In genomic region chr11:8680650-8681049, GRCm38 (mm10) we compare ENCODE assay signal across 14 mouse cellular contexts. TPM values are rescaled to one million over a fixed set of nuclear protein-coding genes. Genes with fewer than 3 reads are reported as not detected.
DNase-seq lines count a peak whose midpoint lies in the region; ATAC-seq lines count a peak whose summit lies in the region.
"Had no signal": no experiment of that assay in that cellular context is flagged by ENCODE, and none has a peak within 500 bp of the region (broad histone marks: within the 10 kb centered on the region; RNA-seq: fewer than 3 reads in every experiment).

No protein-coding gene starts in this region.

- no peak for DNase-seq in kidney, postnatal 10 days
- no peak for DNase-seq in layer of hippocampus, adult 11-12 months (ENCODE audit: low spot score)
- DNase-seq in adrenal gland, adult 18-20 months (ENCODE audit: low spot score in 2 of 2): no peak
- DNase-seq: adrenal gland, adult 2 months; cerebellum, adult 9-11 months; gastrocnemius, postnatal 14 days; heart, postnatal 14 days; kidney, postnatal 25 days; thymus, postnatal 36 days had no signal

- peaks cover 10% of the 10 kb centered on the region; the same call in 1 of the 2 replicates for H3K4me1 ChIP-seq in kidney, embryonic 16.5 days (ENCODE audit: insufficient read depth, low read length)
- peaks cover 16% of the 10 kb centered on the region for H3K4me1 ChIP-seq in embryonic facial prominence, embryonic 12.5 days
- H3K4me1 ChIP-seq in forebrain, embryonic 15.5 days: peaks cover 11% of the 10 kb centered on the region
- peaks cover 14% of the 10 kb centered on the region for H3K4me1 ChIP-seq in stomach, embryonic 14.5 days (ENCODE audit: control insufficient read depth, insufficient read depth, low read length)

- ATAC-seq in kidney, embryonic 16.5 days (ENCODE audit: low FRiP score, low TSS enrichment): no peak
- 0 out of 2 replicates have a peak, but pooled peaks have one; percentile 23 for ATAC-seq in embryonic facial prominence, embryonic 12.5 days (ENCODE audit: insufficient number of reproducible peaks, insufficient read depth, low FRiP score, low TSS enrichment)
- peak; percentile 23; the same call in 1 of the 2 replicates for ATAC-seq in forebrain, embryonic 15.5 days (replicated peaks)
- ATAC-seq in stomach, embryonic 14.5 days (ENCODE audit: insufficient number of reproducible peaks, insufficient read depth, low FRiP score, low read depth): no peak
- ATAC-seq: hindbrain, postnatal 0 days had no signal

- WGBS in kidney, embryonic 16.5 days: 59% methylated on average over 7 of the region's 7 CpGs
- 25% methylated on average over 7 of the region's 7 CpGs for whole genome bisulfite sequencing in embryonic facial prominence, embryonic 12.5 days
- 9% methylated on average over 7 of the region's 7 CpGs for WGBS in forebrain, embryonic 15.5 days
- WGBS in stomach, embryonic 14.5 days: 19% methylated on average over 7 of the region's 7 CpGs

- 0 out of 2 replicates have a peak overlapping the region, but pooled peaks have one; percentile 9 for H3K27ac ChIP-seq in kidney, embryonic 16.5 days (ENCODE audit: low read length)
- H3K27ac ChIP-seq in embryonic facial prominence, embryonic 12.5 days: 0 out of 2 replicates have a peak overlapping the region, but pooled peaks have one; percentile 24
- 0 out of 2 replicates have a peak overlapping the region, but pooled peaks have one; percentile 20 for H3K27ac ChIP-seq in forebrain, embryonic 15.5 days (replicated peaks)
- peak overlapping the region; percentile 62; the same call in 1 of the 2 replicates for H3K27ac ChIP-seq in stomach, embryonic 14.5 days (ENCODE audit: low read length)
- H3K27ac ChIP-seq: hindbrain, postnatal 0 days had no signal

- H3K4me3 ChIP-seq in kidney, embryonic 16.5 days (ENCODE audit: low read length): no peak overlapping the region
- H3K4me3 ChIP-seq in embryonic facial prominence, embryonic 12.5 days: no peak overlapping the region
- no peak overlapping the region for H3K4me3 ChIP-seq in forebrain, embryonic 15.5 days
- H3K4me3 ChIP-seq in stomach, embryonic 14.5 days (ENCODE audit: low read depth, low read length): no peak overlapping the region

- no peak overlapping the region for H3K9ac ChIP-seq in kidney, embryonic 16.5 days (replicated peaks; ENCODE audit: low read length)
- no peak overlapping the region for H3K9ac ChIP-seq in embryonic facial prominence, embryonic 12.5 days
- H3K9ac ChIP-seq in forebrain, embryonic 15.5 days (replicated peaks): no peak overlapping the region
- no peak overlapping the region for H3K9ac ChIP-seq in stomach, embryonic 14.5 days (replicated peaks; ENCODE audit: low read depth, low read length)

- no peaks in the 10 kb centered on the region for H3K27me3 ChIP-seq in kidney, embryonic 16.5 days (ENCODE audit: insufficient read depth, low read length)
- no peaks in the 10 kb centered on the region for H3K27me3 ChIP-seq in embryonic facial prominence, embryonic 12.5 days
- no peaks in the 10 kb centered on the region for H3K27me3 ChIP-seq in forebrain, embryonic 15.5 days
- no peaks in the 10 kb centered on the region for H3K27me3 ChIP-seq in stomach, embryonic 14.5 days (ENCODE audit: control insufficient read depth, insufficient read depth, low read length)

- no peaks in the 10 kb centered on the region for H3K9me3 ChIP-seq in kidney, embryonic 16.5 days (ENCODE audit: low read length)
- H3K9me3 ChIP-seq in embryonic facial prominence, embryonic 12.5 days: no peaks in the 10 kb centered on the region
- no peaks in the 10 kb centered on the region for H3K9me3 ChIP-seq in forebrain, embryonic 15.5 days
- no peaks in the 10 kb centered on the region for H3K9me3 ChIP-seq in stomach, embryonic 14.5 days (ENCODE audit: control insufficient read depth, low read depth, low read length)

- H3K36me3 ChIP-seq in kidney, embryonic 16.5 days (ENCODE audit: insufficient read depth, low read length): no peaks in the 10 kb centered on the region
- no peaks in the 10 kb centered on the region for H3K36me3 ChIP-seq in embryonic facial prominence, embryonic 12.5 days
- H3K36me3 ChIP-seq in forebrain, embryonic 15.5 days: no peaks in the 10 kb centered on the region
- H3K36me3 ChIP-seq in stomach, embryonic 14.5 days (ENCODE audit: control insufficient read depth, insufficient read depth, low read length): no peaks in the 10 kb centered on the region

- no peak overlapping the region for H3K4me2 ChIP-seq in kidney, embryonic 16.5 days (replicated peaks; ENCODE audit: low read depth, low read length)
- H3K4me2 ChIP-seq in embryonic facial prominence, embryonic 12.5 days (replicated peaks): no peak overlapping the region
- no peak overlapping the region for H3K4me2 ChIP-seq in forebrain, embryonic 15.5 days (replicated peaks)
- no peak overlapping the region for H3K4me2 ChIP-seq in stomach, embryonic 14.5 days (replicated peaks; ENCODE audit: low read depth, low read length)

RNA-seq across cellular contexts. Expression of gene Tns3, which starts 16.3 kb away (rescaled TPM):
- 31.5 and 32.7 TPM in 2 replicates for polyA plus RNA-seq in kidney, embryonic 16.5 days (2015; fragmentation: Nextera tagmentation; extraction: Ambion mirVana)
- 33.0 and 35.5 TPM in 2 replicates for polyA plus RNA-seq in embryonic facial prominence, embryonic 12.5 days (2016; fragmentation: Nextera tagmentation; extraction: Ambion mirVana)
- polyA plus RNA-seq in forebrain, embryonic 15.5 days (2015; fragmentation: Nextera tagmentation; extraction: Ambion mirVana): 6.9 and 8.0 TPM in 2 replicates
- polyA plus RNA-seq in stomach, embryonic 14.5 days (2014; fragmentation: Nextera tagmentation; extraction: Ambion mirVana): 29.7 and 31.2 TPM in 2 replicates
- total RNA-seq in adrenal gland, adult 18-20 months (2021): 10 to 100 TPM; 48.3 to 51.5 TPM

Comparison
In these comparisons a context has a peak if more than half of its experiments do, and no peak if none do; other contexts are left out.
1. ATAC-seq: peak in embryonic facial prominence, embryonic 12.5 days (single experiment) and forebrain, embryonic 15.5 days (single experiment); none in kidney, embryonic 16.5 days (single experiment) and stomach, embryonic 14.5 days (single experiment).
2. H3K27ac ChIP-seq: peak in every context shown above with its lines; median percentile 62 in stomach, embryonic 14.5 days; 24 in embryonic facial prominence, embryonic 12.5 days; 20 in forebrain, embryonic 15.5 days; 9 in kidney, embryonic 16.5 days.